Mouse (Mus musculus): ENCODE data around the gene Kif22. TPM values are rescaled to one million over a fixed set of nuclear protein-coding genes. Genes with fewer than 3 reads are reported as not detected.

Gene Kif22
- polyA plus RNA-seq, 1 experiment, result 75.4 TPM

- no peaks in the 10 kb centered on the region for H3K27me3 ChIP-seq (ENCODE audit: control insufficient read depth, insufficient read depth, insufficient read length)
- no peak overlapping the region for H3ac ChIP-seq (ENCODE audit: control insufficient read depth, insufficient read length, low read depth)
- TF ChIP-seq USF1 (IDR thresholded peaks at IDR 0.05; ENCODE audit: low read depth), result no peak
- TF ChIP-seq CTCF (IDR thresholded peaks at IDR 0.05; ENCODE audit: control insufficient read depth, insufficient read depth, insufficient read length), result no peak
- TF ChIP-seq MAX (IDR thresholded peaks at IDR 0.05), result no peak
- TF ChIP-seq MYOG (IDR thresholded peaks at IDR 0.05; ENCODE audit: control insufficient read depth, extremely low read depth, insufficient read length), result no peak
- H3K79me3 ChIP-seq (ENCODE audit: low read depth), result peaks cover 8% of the 10 kb centered on the region
- no peak overlapping the region for H3K4me3 ChIP-seq (ENCODE audit: insufficient read depth, poor library complexity, severe bottlenecking)
- peaks cover 3% of the 10 kb centered on the region for H3K36me3 ChIP-seq (ENCODE audit: control insufficient read depth, insufficient read depth)
- H3K79me2 ChIP-seq (ENCODE audit: control insufficient read depth, insufficient read depth), result peaks cover 16% of the 10 kb centered on the region
Observed at GRCm38 (mm10) chr7:127008239-127009019, 33.8 kb downstream of the Kif22 start.

DNA sequence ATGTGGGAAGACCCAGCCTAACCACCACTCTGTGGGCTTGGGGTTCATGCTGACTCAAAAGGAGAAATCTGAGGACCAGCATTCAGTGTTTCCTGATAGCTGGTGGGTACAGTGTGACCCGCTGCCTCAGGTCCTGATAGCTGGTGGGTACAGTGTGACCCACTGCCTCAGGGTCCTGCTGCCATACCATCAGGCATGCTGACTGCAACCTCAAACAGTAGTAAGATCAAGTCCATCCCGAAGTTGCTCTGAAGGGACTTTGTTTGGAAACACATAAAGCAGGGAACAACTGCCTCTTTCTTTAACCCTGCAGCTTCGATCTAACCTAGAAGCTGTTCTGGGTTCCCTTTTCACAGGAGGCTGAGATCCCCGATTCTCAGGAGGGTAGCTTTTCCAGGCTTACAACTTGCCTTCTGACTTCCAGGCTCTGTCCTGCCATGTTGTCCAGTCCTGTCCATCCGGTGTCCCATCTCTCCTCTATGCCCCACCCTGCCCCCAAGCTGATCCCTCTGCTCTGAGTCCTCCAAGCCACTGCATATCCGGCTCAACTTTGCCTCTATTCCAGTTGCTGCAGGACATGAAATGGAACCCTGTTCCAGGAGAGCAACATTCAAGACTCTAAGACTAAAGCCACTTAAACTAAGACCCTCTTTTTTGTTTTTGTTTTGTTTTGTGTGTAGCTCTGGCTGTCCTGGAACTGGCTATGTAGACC is 34.8 kb downstream of the Kif22 start:
- peaks cover 2% of the 10 kb centered on the region for H3K79me3 ChIP-seq (ENCODE audit: low read depth)
- peaks cover 8% of the 10 kb centered on the region for H3K79me2 ChIP-seq (ENCODE audit: control insufficient read depth, insufficient read depth)
- H3ac ChIP-seq (ENCODE audit: control insufficient read depth, insufficient read length, low read depth), result no peak overlapping the region
- no peaks in the 10 kb centered on the region for H3K36me3 ChIP-seq (ENCODE audit: control insufficient read depth, insufficient read depth)
- H3K4me3 ChIP-seq (ENCODE audit: insufficient read depth, poor library complexity, severe bottlenecking), result no peak overlapping the region
- TF ChIP-seq MAX (IDR thresholded peaks at IDR 0.05) (no peak), FOSL1 (IDR thresholded peaks at IDR 0.05; ENCODE audit: insufficient read depth, low read length, poor library complexity, severe bottlenecking) (no peak)
- no peaks in the 10 kb centered on the region for H3K27me3 ChIP-seq (ENCODE audit: control insufficient read depth, insufficient read depth, insufficient read length)

DNA sequence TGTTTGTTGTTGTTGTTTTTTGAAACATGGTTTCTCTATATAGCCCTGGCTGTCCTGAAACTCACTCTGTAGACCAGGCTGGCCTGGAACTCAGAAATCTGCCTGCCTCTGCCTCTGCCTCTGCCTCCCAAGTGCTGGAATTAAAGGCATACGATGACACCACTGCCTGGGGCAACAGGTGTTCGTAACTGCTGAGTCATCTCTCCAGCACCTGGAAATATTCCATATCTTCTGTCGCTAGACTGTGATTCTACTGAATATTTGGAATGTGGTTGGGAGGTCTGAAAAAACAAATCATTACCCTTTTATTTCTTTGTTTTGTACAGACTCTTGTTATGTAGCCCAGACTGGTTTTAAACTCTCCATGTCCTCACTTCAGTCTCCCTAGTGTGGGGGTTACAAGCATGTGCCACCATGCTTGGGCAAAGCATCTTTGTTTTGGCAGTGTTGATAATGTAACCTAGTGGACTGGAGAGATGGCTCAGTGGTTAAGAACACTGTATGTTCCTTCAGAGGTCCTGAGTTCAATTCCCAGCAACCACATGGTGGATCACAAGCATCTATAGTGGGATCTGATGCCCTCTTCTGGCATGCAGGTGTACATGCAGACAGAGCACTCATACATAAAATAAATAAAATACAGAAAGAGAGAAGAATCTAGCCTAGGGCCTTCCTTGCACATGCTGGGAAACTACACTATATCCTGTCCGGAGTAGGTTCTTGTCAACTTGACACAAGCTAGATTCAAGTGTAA is 38.0 kb downstream of the Kif22 start:
- H3K79me2 ChIP-seq (ENCODE audit: control insufficient read depth, insufficient read depth), result no peaks in the 10 kb centered on the region
- no peaks in the 10 kb centered on the region for H3K36me3 ChIP-seq (ENCODE audit: control insufficient read depth, insufficient read depth)
- H3K27me3 ChIP-seq (ENCODE audit: control insufficient read depth, insufficient read depth, insufficient read length), result no peaks in the 10 kb centered on the region
- no peak overlapping the region for H3ac ChIP-seq (ENCODE audit: control insufficient read depth, insufficient read length, low read depth)
- TF ChIP-seq MYOD1 (IDR thresholded peaks at IDR 0.05; ENCODE audit: control insufficient read depth, insufficient read length, low read depth) (peak; percentile 54), CTCF (IDR thresholded peaks at IDR 0.05; ENCODE audit: control insufficient read depth, insufficient read depth, insufficient read length) (no peak)
- H3K79me3 ChIP-seq (ENCODE audit: low read depth), result no peaks in the 10 kb centered on the region
- H3K4me3 ChIP-seq (ENCODE audit: insufficient read depth, poor library complexity, severe bottlenecking), result no peak overlapping the region

DNA sequence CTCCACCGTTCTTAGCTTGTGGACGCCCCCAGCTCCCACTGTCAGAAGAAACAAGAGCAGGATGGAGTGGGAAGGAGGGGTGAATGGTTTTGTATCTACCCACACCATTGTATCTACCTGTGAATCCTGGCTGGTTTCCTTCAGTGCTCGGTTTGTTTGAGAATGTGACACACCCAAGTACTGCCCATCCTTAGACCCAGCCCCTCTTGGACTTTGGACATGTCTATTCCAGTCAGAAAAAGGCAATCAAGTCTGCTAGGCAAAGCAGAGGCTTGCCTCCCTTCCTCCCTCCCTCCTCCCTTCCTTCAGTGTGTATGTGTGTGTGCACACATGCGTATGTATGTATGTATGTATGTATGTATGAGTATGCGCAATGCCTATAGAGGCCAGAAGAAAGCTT is 38.7 kb downstream of the Kif22 start:
- Histone ChIP-seq H3K36me3 (ENCODE audit: control insufficient read depth, insufficient read depth) (no peaks in the 10 kb centered on the region), H3K79me2 (ENCODE audit: control insufficient read depth, insufficient read depth) (no peaks in the 10 kb centered on the region), H3K79me3 (ENCODE audit: low read depth) (no peaks in the 10 kb centered on the region), H3ac (ENCODE audit: control insufficient read depth, insufficient read length, low read depth) (no peak overlapping the region), H3K27me3 (ENCODE audit: control insufficient read depth, insufficient read depth, insufficient read length) (no peaks in the 10 kb centered on the region), H3K4me3 (ENCODE audit: insufficient read depth, poor library complexity, severe bottlenecking) (no peak overlapping the region)
- no peak for TF ChIP-seq MAX (IDR thresholded peaks at IDR 0.05)
- no peak for TF ChIP-seq CEBPB (IDR thresholded peaks at IDR 0.05; ENCODE audit: low read depth)
- TF ChIP-seq MYOD1 (IDR thresholded peaks at IDR 0.05; ENCODE audit: control insufficient read depth, insufficient read length, low read depth), result no peak

- no peaks in the 10 kb centered on the region for H3K79me2 ChIP-seq (ENCODE audit: control insufficient read depth, insufficient read depth)
Observed at GRCm38 (mm10) chr7:126999568-126999967, 42.7 kb downstream of the Kif22 start.

DNA sequence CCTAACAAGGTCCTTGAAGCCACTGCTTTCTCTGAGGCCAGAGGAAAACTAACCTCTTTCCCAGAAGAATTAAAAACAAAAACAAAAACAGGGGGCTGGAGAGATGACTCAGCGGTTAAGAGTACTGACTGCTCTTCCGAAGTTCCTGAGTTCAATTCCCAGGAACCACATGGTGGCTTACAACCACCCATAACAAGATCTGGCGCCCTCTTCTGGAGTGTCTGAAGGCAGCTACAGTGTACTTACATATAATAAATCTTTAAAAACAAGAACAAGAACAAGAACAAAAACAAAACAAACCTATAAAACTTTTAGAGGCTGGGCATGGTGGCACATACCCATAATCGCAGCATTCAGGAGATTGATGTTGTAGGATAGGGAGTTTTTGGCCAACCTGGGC is 45.8 kb downstream of the Kif22 start:
- H3K79me2 ChIP-seq (ENCODE audit: control insufficient read depth, insufficient read depth), result no peaks in the 10 kb centered on the region

More at GRCm38 (mm10) chr7:126999568-126999967, 42.7 kb downstream of the Kif22 start:
- TF ChIP-seq MAX (IDR thresholded peaks at IDR 0.05), result no peak
- no peak for TF ChIP-seq MYOD1 (IDR thresholded peaks at IDR 0.05; ENCODE audit: control insufficient read depth, insufficient read length, low read depth)
- no peak for TF ChIP-seq USF1 (IDR thresholded peaks at IDR 0.05; ENCODE audit: low read depth)
- no peak for TF ChIP-seq MYOG (IDR thresholded peaks at IDR 0.05; ENCODE audit: control insufficient read depth, extremely low read depth, insufficient read length)
- TF ChIP-seq CEBPB (IDR thresholded peaks at IDR 0.05; ENCODE audit: low read depth), result no peak
- no peak for TF ChIP-seq CTCF (IDR thresholded peaks at IDR 0.05; ENCODE audit: control insufficient read depth, insufficient read depth, insufficient read length)
- Histone ChIP-seq H3K79me3 (ENCODE audit: low read depth) (no peaks in the 10 kb centered on the region), H3K27me3 (ENCODE audit: control insufficient read depth, insufficient read depth, insufficient read length) (no peaks in the 10 kb centered on the region), H3K4me3 (ENCODE audit: insufficient read depth, poor library complexity, severe bottlenecking) (no peak overlapping the region), H3ac (ENCODE audit: control insufficient read depth, insufficient read length, low read depth) (no peak overlapping the region), H3K36me3 (ENCODE audit: control insufficient read depth, insufficient read depth) (peaks cover 3% of the 10 kb centered on the region)

More for the DNA sequence above, 45.8 kb downstream of the Kif22 start:
- no peak for TF ChIP-seq USF1 (IDR thresholded peaks at IDR 0.05; ENCODE audit: low read depth)
- no peak for TF ChIP-seq FOSL1 (IDR thresholded peaks at IDR 0.05; ENCODE audit: insufficient read depth, low read length, poor library complexity, severe bottlenecking)
- TF ChIP-seq MYOD1 (IDR thresholded peaks at IDR 0.05; ENCODE audit: control insufficient read depth, insufficient read length, low read depth), result no peak
- TF ChIP-seq MAX (IDR thresholded peaks at IDR 0.05), result no peak
- TF ChIP-seq CTCF (IDR thresholded peaks at IDR 0.05; ENCODE audit: control insufficient read depth, insufficient read depth, insufficient read length), result no peak
- no peak for TF ChIP-seq CEBPB (IDR thresholded peaks at IDR 0.05; ENCODE audit: low read depth)
- no peak for TF ChIP-seq MYOG (IDR thresholded peaks at IDR 0.05; ENCODE audit: control insufficient read depth, extremely low read depth, insufficient read length)
- H3K79me3 ChIP-seq (ENCODE audit: low read depth), result no peaks in the 10 kb centered on the region
- no peak overlapping the region for H3K4me3 ChIP-seq (ENCODE audit: insufficient read depth, poor library complexity, severe bottlenecking)
- H3K36me3 ChIP-seq (ENCODE audit: control insufficient read depth, insufficient read depth), result peaks cover 3% of the 10 kb centered on the region
- no peaks in the 10 kb centered on the region for H3K27me3 ChIP-seq (ENCODE audit: control insufficient read depth, insufficient read depth, insufficient read length)
- H3ac ChIP-seq (ENCODE audit: control insufficient read depth, insufficient read length, low read depth), result no peak overlapping the region
